Mouse (Mus musculus) left cerebral cortex, adult 18-20 months (tissue): Measurements from ENCODE around the gene Rrn3. TPM values are rescaled to one million over a fixed set of nuclear protein-coding genes. Genes with fewer than 3 reads are reported as not detected.

Experiments
- DNase-seq, 2 experiments: peaks; one replicate each; pipeline ENCODE4 v3.0.0; 2021 to 2022; ENCODE audit warnings: low spot score in 2 of 2, mixed read lengths in 1 of 2
- microRNA-seq, 2 experiments: library from miRNA; unstranded; fragments of <30 nt; microRNA quantifications; one replicate each; pipeline ENCODE4 v1.2.0; 2021
- total RNA-seq, 2 experiments: library from RNA; stranded (reverse); gene quantifications; 2 replicates each; pipeline ENCODE4 v1.2.3; 2021

Rrn3 gene
- total RNA-seq, 2 experiments from 2014 or later = 49.1 to 51.7 TPM

- no peak for DNase-seq
These were observed 66.2 kb downstream of the Rrn3 start for GRCm38 (mm10) chr16:13846675-13847074.

GRCm38 (mm10) chr16:13848310-13848709, 67.8 kb downstream of the Rrn3 start:
- DNase-seq = no peak

DNA sequence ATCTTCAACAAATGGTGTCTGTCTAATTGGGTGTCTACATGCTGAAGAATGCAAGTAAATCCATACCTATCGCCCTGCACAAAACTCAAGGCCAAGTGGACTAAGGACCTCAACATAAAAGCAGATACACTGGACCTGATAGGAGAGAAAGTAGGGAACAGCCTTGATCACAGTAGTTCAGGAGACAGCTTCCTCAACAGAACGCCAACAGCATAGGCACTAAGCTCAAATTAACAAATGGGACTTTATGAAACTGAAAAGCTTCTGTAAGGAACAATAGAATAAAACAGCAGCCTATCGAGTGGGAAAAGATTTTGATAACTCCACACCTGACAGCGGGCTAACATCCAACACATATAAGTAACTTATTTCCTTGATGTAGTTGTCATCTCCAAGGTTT, 70.9 kb downstream of the Rrn3 start:
- DNase-seq = no peak

GRCm38 (mm10) chr16:13853886-13854285, 73.4 kb downstream of the Rrn3 start:
- no peak for DNase-seq

Small RNA genes lying within 50 kb of the gene (microRNA-seq; reads per million reads assigned to microRNA genes)
- 0 reads per million in 2 experiments for gene Gm27734

Other genes with a start within 250 kb of the Rrn3 start
- gene Parn, start 112.5 kb upstream of the Rrn3 start, total RNA-seq = 10 to 100 TPM; 22.4 to 24.3 TPM
- 10 to 100 TPM; 32.6 to 36.7 TPM for gene Bfar, start 108.8 kb upstream of the Rrn3 start, total RNA-seq
- 1 to 10 TPM; 3.5 to 4.0 TPM for gene 3110001I22Rik, start 108.8 kb upstream of the Rrn3 start, total RNA-seq
- not detected for gene Pla2g10, start 49.7 kb upstream of the Rrn3 start, total RNA-seq
- 100 to 1,000 TPM in 1 of 2 experiments, 10 to 100 TPM in 1; 96.8 to 109 TPM for gene Ntan1, start 38.1 kb downstream of the Rrn3 start, total RNA-seq
- 10 to 100 TPM; 62.0 to 82.6 TPM for gene Pdxdc1, start 122.4 kb downstream of the Rrn3 start, total RNA-seq
- 10 to 100 TPM; 69.7 to 75.5 TPM for gene Mpv17l, start 122.5 kb downstream of the Rrn3 start, total RNA-seq
- gene 2900011O08Rik, start 205.9 kb downstream of the Rrn3 start, total RNA-seq = 100 to 1,000 TPM; 287 to 294 TPM
- 1 to 10 TPM in 1 of 2 experiments, under 1 TPM in 1; 0.77 to 1.4 TPM for gene Ifitm7, start 206.2 kb downstream of the Rrn3 start, total RNA-seq